Mouse (Mus musculus) testis, adult 10 weeks (tissue): Measurements from ENCODE around the gene Numa1. TPM values are rescaled to one million over a fixed set of nuclear protein-coding genes. Genes with fewer than 3 reads are reported as not detected.

ENCODE experiments used
- polyA plus RNA-seq: library from polyadenylated mRNA; stranded (reverse); fragments of 350-450 nt; fragmentation: Illumina TruSeq; extraction: RNeasy Lipid Tissue Mini Kit (QIAGEN cat#74804); gene quantifications from one replicate; pipeline ENCODE4 v1.2.3, GENCODE M21; 2014; ENCODE audit warnings: low read depth, low replicate concordance

The Numa1 gene
- 28.6 TPM for polyA plus RNA-seq

DNA sequence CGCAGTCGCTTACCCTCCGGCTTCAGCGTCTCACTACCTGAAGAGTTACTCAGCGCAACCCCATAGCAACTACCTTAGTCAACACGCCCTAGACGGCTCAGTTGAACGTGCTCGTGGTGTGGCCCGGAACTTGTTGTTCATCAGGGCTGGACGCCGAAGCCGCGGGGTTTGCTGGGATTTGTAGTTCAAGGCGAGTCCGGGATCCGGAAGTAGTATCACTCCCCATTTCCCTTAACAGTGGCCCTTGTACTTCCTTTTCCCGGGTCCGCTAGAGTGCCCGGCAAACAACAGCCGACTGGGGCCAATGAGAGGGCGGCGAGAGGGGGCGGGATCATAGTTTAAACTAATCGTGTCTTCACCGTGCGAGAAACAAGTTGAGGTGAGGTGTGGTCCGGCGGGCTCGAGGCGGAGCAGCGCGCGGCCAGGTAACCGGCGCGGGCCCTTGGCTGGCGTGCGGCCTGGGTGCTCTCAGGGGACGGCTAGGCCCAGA lies at the start of gene Numa1, which contains the start of gene Lrrc51:
Gene Numa1, plus strand, starts transcription at position 361 of the 490 bp plus-strand sequence.
Gene Lrrc51, minus strand, starts transcription at position 145 of the 490 bp plus-strand sequence.

GRCm38 (mm10) chr7:101905561-101906286 lies 28.2 kb upstream of the Numa1 start, which contains the start of gene Lamtor1:
Gene Lamtor1 (plus strand): TSS chr7:101905904.

DNA sequence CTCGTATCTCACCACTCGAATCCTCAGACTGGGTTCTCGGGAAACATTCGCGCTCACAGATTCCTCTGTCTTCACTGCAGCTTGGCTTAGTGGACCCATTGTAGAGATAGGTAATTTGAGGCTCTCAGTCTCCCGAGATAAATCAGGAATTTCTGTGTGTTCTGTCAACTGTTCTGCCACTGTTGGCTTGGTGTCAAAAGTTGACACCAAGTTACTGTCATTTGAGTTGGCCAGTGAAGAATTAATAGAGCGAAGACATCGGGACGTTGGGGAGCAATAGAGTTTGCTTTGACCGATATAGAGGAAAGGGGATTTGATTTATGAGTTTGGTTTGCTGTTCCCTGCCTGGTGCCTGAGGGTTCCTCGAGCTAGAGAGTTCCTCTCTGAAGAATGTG lies 27.6 kb upstream of the Numa1 start, which contains the start of gene Tomt:
Gene Tomt, minus strand, starts transcription at position 73 of the 395 bp plus-strand sequence.

GRCm38 (mm10) chr7:102018590-102018989 lies 84.7 kb downstream of the Numa1 start, which contains the start of gene Il18bp:
Gene Il18bp (minus strand): TSS chr7:102018690.

Other genes with a start within 250 kb of the Numa1 start
- not detected for gene Phox2a, start 115.8 kb upstream of the Numa1 start, polyA plus RNA-seq
- gene Inppl1, start 95.9 kb upstream of the Numa1 start, polyA plus RNA-seq = 12.1 TPM
- gene Folr2, start 76.9 kb upstream of the Numa1 start, polyA plus RNA-seq = 1.6 TPM
- gene Anapc15, start 70.4 kb upstream of the Numa1 start, polyA plus RNA-seq = 33.6 TPM
- gene Folr1, start 63.3 kb upstream of the Numa1 start, polyA plus RNA-seq = 6.4 TPM
- 4.8 TPM for gene Lamtor1, start 28.2 kb upstream of the Numa1 start, polyA plus RNA-seq
- 0.32 TPM for gene Tomt, start 27.8 kb upstream of the Numa1 start, polyA plus RNA-seq
- gene Lrrc51, start 216 bp upstream of the Numa1 start, polyA plus RNA-seq = 252 TPM
- gene Il18bp, start 84.6 kb downstream of the Numa1 start, polyA plus RNA-seq = 3.4 TPM
- gene Rnf121, start 131.4 kb downstream of the Numa1 start, polyA plus RNA-seq = 11.2 TPM
- gene Xndc1, start 131.4 kb downstream of the Numa1 start, polyA plus RNA-seq = 21.1 TPM
- 0.10 TPM for gene Xntrpc, start 131.6 kb downstream of the Numa1 start, polyA plus RNA-seq
- not detected for gene Trpc2, start 149.0 kb downstream of the Numa1 start, polyA plus RNA-seq
- 1.9 TPM for gene Art1, start 167.6 kb downstream of the Numa1 start, polyA plus RNA-seq
- 3.3 TPM for gene Art5, start 175.4 kb downstream of the Numa1 start, polyA plus RNA-seq
- gene Chrna10, start 182.7 kb downstream of the Numa1 start, polyA plus RNA-seq = not detected